Mouse (Mus musculus): ENCODE results near the gene Gsx2.

GRCm38 (mm10) chr5:75035475-75035874 lies 39.9 kb upstream of the Gsx2 start:
- no peak for TF ChIP-seq CTCF (IDR thresholded peaks at IDR 0.05; ENCODE audit: extremely low read depth, insufficient read length, insufficient replicate concordance, low read depth, low read length)
- TF ChIP-seq POLR2A (IDR thresholded peaks at IDR 0.05; ENCODE audit: low read depth, low read length): no peak
